Mouse (Mus musculus) hematopoietic multipotent progenitor cell, adult 10-12 weeks (in vitro differentiated cells): ENCODE data around the gene B830017H08Rik. TPM values are rescaled to one million over a fixed set of nuclear protein-coding genes. Genes with fewer than 3 reads are reported as not detected.

Source experiments
- polyA plus RNA-seq: library from polyadenylated mRNA; stranded (reverse); fragments of >175 nt; gene quantifications from 2 replicates; pipeline ENCODE4 v1.2.3, GENCODE M21; 2012; ENCODE audit warnings: low replicate concordance

B830017H08Rik gene
- polyA plus RNA-seq = not detected in 2 replicates

GRCm38 (mm10) chr16:17832821-17833220 lies at the start of gene B830017H08Rik:
Gene B830017H08Rik (plus strand): TSS chr16:17833121.

GRCm38 (mm10) chr16:17796971-17797811 lies 35.7 kb upstream of the B830017H08Rik start, which contains the start of gene Scarf2:
Gene Scarf2 (plus strand): TSS chr16:17797282.

GRCm38 (mm10) chr16:17838051-17838450 lies 5.1 kb downstream of the B830017H08Rik start, which contains the start of gene Car15:
Gene Car15 (minus strand): TSS chr16:17838364.

Other genes with a start within 250 kb of the B830017H08Rik start
- gene Slc7a4, start 249.9 kb upstream of the B830017H08Rik start, polyA plus RNA-seq = 0.38 and 0.89 TPM in 2 replicates
- 4.3 and 26.9 TPM in 2 replicates for gene Smpd4, start 213.8 kb upstream of the B830017H08Rik start, polyA plus RNA-seq
- gene Ccdc74a, start 186.7 kb upstream of the B830017H08Rik start, polyA plus RNA-seq = 0.43 and 5.8 TPM in 2 replicates
- 168 and 199 TPM in 2 replicates for gene Med15, start 100.2 kb upstream of the B830017H08Rik start, polyA plus RNA-seq
- gene Klhl22, start 73.5 kb upstream of the B830017H08Rik start, polyA plus RNA-seq = 4.9 and 14.8 TPM in 2 replicates
- gene Scarf2, start 35.8 kb upstream of the B830017H08Rik start, polyA plus RNA-seq = 1.3 and 4.3 TPM in 2 replicates
- 1.8 and 8.0 TPM in 2 replicates for gene Car15, start 5.2 kb downstream of the B830017H08Rik start, polyA plus RNA-seq
- gene Gm20518, start 58.5 kb downstream of the B830017H08Rik start, polyA plus RNA-seq = 0.42 and 1.5 TPM in 2 replicates
- not detected in 2 replicates for gene Tssk1, start 61.1 kb downstream of the B830017H08Rik start, polyA plus RNA-seq
- gene Dgcr2, start 65.4 kb downstream of the B830017H08Rik start, polyA plus RNA-seq = 23.3 and 26.7 TPM in 2 replicates
- not detected in 2 replicates for gene Tssk2, start 65.5 kb downstream of the B830017H08Rik start, polyA plus RNA-seq
- 27.5 and 31.1 TPM in 2 replicates for gene Ess2, start 78.2 kb downstream of the B830017H08Rik start, polyA plus RNA-seq
- not detected in 2 replicates for gene Gsc2, start 81.9 kb downstream of the B830017H08Rik start, polyA plus RNA-seq
- 69.4 and 186 TPM in 2 replicates for gene Slc25a1, start 95.1 kb downstream of the B830017H08Rik start, polyA plus RNA-seq
- not detected in 2 replicates for gene Vpreb2, start 147.3 kb downstream of the B830017H08Rik start, polyA plus RNA-seq
- 8.0 and 23.0 TPM in 2 replicates for gene Dgcr6, start 219.7 kb downstream of the B830017H08Rik start, polyA plus RNA-seq